Mouse (Mus musculus): ENCODE measurements at regions not wholly inside any gene's neighbourhood (a gene's known extent, or its start where the extent isn't known, plus 50 kb on each side); places are given as distances from the start of the nearest gene placed in this dataset.

DNA sequence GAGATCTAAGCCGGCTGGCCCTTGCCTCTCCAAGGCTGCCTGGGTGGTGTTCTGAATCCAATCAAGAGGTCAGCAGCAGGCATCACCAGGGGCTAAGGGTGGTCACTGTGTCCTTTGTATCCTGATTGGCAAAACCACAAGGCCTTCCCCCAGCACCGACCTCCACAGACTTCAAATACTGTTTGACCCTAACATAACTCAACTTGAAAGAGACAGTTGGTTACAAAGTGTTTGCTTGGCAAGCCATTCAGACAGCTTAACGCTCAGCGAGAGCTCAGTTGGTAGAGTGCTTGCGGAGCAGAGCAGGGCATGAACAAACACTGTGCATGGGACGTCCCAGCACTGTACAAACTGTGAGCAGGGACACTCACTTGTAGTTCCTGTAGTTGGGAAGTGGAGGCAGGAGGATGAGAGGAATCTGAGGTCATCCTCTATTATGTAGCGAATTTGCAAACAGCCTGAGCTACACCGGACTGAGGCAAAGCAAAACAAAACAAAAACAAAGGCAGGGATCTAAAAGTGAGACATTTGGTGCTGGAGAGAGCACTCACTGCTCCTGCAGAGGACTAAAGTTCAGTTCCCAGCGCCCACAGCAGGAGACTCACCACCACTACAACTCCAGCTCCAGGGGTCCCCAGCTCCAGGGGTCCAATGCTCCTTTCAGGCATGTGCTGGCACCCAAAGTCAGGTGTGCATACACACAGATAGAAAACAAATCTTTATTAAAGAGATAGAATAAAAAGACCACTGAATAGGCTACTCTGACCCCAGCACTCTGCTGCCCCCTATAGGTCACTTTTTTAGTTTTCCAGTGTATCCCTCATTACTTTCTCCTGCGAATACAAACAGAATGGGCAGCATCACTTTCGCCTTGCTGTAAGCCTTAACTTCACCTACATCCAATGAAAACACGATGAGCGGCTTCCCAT lies 273.5 kb downstream of the Prex1 start:
- DNase-seq (ENCODE audit: low spot score in 2 of 2), result peak in 1 of 2 experiments; percentile 34

DNA sequence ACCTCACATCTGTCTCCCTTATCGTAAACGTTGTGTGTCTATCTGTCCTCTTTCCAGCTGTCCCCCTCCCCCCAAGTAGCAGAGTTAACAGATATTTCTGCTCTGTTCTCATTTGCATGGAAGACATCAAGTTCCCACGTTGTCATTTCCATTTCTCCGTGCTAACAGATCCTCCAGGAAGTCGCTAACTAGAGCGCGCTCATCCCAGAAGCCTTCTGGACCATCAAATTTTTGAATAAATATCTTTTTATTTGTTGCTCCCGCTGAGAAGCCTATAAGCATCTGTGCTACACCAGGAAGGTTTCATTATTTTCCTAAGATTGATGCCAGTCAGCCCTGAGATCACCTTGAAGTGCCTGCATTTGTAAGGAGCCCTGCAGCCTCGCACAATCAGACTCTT lies 275.4 kb downstream of the Prex1 start:
- no peak for DNase-seq (ENCODE audit: low spot score in 2 of 2)

GRCm38 (mm10) chr2:166434554-166434953 lies 279.1 kb downstream of the Prex1 start:
- no peak for DNase-seq (ENCODE audit: low spot score in 2 of 2)

GRCm38 (mm10) chr2:166433655-166434333 lies 278.3 kb upstream of the Sulf2 start:
- DNase-seq (ENCODE audit: low spot score in 2 of 2), result peak; percentile 30 to 63

GRCm38 (mm10) chr2:166432948-166433654 lies 277.6 kb upstream of the Sulf2 start:
- DNase-seq (ENCODE audit: low spot score in 2 of 2), result no peak

GRCm38 (mm10) chr2:166432531-166432930 lies 277.1 kb upstream of the Sulf2 start:
- no peak for DNase-seq (ENCODE audit: low spot score in 2 of 2)

GRCm38 (mm10) chr2:166429918-166430317 lies 274.5 kb upstream of the Sulf2 start:
- DNase-seq (ENCODE audit: low spot score in 2 of 2), result peak in 1 of 2 experiments; percentile 43

- DNase-seq (ENCODE audit: low spot score in 2 of 2), result no peak
These were observed 274.0 kb upstream of the Sulf2 start for GRCm38 (mm10) chr2:166429494-166429893.

DNA sequence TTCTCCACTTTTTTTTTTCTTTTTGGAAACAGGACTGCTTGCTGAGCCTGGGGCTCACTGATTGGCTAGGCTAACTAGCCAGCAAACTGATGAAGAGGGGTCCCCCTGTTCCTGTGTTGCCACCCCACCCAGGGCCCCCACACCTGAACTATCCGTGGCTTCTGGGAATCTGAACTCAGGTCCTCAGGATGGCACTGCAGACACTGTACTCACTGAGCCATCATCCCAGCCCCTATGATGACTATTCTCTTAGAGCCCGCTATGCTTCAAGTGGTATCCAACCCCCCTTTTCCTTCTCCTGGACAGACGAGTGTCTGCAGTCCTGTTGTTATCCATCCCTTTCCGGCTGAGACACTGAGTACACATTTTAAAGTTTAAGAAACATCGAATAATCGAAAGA lies 271.9 kb upstream of the Sulf2 start:
- DNase-seq (ENCODE audit: low spot score in 2 of 2), result no peak

DNA sequence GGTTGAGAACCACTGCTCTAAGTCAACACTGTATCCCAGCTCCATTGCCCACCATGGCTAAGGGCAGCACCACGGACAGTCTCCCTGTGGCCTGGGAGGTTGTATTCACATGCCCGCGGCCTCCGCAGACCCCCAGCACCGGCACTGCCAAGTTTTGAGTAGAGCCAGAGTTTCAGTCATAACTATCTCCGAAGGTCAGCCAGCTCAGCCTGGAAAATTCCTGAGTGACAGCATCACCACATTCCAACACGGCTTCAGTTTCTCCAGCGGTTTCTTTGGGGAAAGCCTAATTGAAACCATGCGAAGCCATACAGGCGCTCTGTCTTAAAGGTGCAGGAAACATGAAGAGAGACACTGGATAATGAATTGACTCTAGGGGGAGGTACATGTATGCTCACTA lies 271.5 kb upstream of the Sulf2 start:
- DNase-seq (ENCODE audit: low spot score in 2 of 2), result peak; percentile 38 to 70

GRCm38 (mm10) chr2:166426457-166426856 lies 271.0 kb upstream of the Sulf2 start:
- DNase-seq (ENCODE audit: low spot score in 2 of 2), result peak in 1 of 2 experiments; percentile 31

DNA sequence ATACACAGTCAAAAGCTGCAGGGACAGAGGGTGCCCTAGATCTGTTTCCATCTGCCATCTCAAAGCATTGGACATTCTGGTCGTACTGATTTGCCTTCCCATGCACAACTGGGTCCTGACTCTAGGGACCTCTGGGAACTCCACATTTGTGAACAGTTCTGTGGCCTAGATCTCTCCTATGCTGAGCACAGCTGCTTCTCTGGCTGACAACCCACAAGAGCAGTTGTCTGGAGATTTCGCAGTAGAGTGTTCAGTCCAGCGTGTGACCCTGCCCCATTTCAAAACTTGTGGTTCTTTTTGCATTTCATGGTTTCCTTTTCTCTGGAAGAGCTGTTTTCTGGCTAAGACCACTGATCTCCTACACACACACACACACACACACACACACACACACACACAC lies 269.7 kb upstream of the Sulf2 start:
- DNase-seq (ENCODE audit: low spot score in 2 of 2), result no peak

GRCm38 (mm10) chr2:166423132-166423660 lies 267.7 kb upstream of the Sulf2 start:
- no peak for DNase-seq (ENCODE audit: low spot score in 2 of 2)

- DNase-seq (ENCODE audit: low spot score in 2 of 2), result no peak
These were observed 264.8 kb upstream of the Sulf2 start for GRCm38 (mm10) chr2:166420275-166420674.

DNA sequence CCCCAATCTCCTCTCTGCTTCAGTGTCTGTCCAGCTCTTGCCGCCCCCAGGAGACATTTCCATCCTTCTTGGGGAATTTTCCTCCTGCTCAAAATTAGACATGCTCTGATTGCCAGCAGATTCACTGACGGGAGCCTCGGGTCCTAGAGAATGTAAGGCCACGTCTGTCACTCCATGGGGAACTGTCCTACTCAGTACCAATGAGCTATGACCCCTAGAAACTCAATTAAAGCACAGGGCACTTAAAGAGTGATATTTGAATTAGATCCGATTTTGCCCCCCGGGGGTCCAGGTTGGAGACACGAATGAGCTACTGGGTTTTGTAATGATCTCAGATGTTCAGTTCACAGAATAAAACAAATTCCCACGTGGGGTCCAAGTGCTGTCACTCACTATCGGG lies 263.8 kb upstream of the Sulf2 start:
- no peak for DNase-seq (ENCODE audit: low spot score in 2 of 2)

DNA sequence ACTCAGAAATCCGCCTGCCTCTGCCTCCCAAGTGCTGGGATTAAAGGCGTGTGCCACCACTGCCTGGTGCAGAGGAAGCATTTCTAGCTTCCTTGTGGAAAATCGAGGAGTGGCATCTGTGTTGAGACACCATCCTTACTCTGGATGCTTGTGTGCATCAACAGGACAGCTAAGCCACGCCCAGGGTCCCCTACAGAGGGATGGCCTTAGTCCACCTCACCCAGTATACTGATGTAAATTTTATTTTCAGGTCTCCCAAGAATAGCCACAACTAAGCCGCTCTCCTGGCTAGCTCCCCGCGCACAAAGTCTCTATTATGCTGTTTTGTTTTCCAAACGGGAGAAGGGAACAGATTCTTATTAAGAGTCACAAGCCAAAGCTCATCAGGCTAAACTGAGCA lies 262.8 kb upstream of the Sulf2 start:
- no peak for DNase-seq (ENCODE audit: low spot score in 2 of 2)

DNA sequence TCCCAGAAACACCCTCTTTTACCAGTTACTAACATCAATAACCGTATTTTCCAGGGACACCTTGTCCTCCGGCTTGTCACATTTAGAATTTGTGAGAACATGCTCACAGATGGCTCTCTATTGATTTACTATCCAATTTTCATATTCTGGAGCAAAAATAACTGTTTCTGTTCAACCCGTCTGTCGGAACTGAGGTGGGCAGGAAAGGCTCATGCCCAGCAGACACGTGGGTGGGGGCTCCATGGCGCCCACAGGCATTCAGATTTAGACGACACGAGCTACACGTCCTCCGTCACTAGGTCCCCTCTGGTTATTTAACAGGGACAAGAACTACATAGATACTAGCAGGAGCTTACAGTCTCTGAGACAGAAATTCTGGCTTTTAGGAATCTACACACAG lies 262.2 kb upstream of the Sulf2 start:
- no peak for DNase-seq (ENCODE audit: low spot score in 2 of 2)

GRCm38 (mm10) chr2:166415481-166415965 lies 260.1 kb upstream of the Sulf2 start:
- peak; percentile 47 to 74 for DNase-seq (ENCODE audit: low spot score in 2 of 2)

DNA sequence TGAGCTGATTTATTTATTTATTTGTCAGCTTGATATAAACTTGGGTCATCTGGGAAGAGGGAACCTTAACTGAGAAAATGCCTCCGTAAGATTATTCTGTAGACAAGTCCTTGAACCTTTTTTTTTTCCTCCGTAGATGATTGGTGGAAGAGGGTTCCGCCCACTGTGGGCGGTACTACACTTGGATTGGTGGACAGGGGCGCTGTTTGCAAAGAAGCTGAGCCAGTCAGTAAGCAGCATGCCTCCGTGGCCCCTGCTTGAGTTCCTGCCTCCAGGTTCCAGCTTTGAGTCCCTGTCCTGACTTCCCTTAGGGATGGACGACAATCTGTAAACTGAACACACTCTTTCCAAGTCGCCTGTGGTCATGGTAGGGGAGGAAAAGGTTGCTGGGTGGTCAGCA lies 259.4 kb upstream of the Sulf2 start:
- DNase-seq (ENCODE audit: low spot score in 2 of 2), result no peak

DNA sequence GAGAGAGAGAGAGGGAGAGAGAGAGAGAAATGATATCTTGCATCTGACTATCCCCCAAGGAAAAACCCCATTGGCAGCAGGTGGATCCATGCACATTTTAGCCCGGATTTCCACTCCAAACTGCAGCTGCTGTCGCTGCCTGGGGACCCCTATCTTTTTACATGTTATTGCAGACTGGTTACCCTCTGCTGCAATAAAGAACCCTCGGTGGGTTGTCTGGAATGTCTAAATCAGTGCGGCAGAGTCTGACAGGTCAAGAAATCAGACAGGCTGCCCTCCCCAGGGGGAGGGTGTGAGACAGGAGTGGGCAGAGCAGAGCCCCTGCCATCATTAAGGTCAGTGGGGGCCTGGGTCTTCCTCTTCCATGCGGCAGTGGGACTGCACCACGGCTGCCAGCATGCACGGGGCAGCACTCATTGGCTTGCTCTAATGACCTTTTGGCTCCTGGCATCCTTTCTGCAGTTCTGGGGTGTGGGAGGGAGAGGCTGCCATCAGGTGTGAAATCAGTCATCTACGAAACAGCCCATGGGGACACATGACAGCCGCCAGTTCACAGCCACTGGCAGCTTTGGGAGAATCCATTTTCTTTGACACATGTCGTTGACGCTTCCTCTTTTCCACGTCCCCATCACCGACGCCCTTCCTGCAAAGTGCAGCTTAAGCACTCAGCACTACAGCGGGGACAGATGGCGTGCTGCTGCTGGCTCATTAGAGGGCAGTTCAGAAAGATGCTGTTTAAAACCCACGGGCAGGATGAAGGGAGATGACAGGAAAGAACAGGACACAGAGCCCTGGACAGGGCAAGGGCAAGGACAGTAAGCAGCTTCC lies 256.8 kb upstream of the Sulf2 start:
- DNase-seq (ENCODE audit: low spot score in 2 of 2), result no peak

Data from gastrocnemius, postnatal 4 days (tissue).